Mouse (Mus musculus): ENCODE results near the gene Fam196b. TPM values are rescaled to one million over a fixed set of nuclear protein-coding genes. Genes with fewer than 3 reads are reported as not detected.

Gene Fam196b
- 0.68 TPM for polyA plus RNA-seq (2014; fragmentation: Illumina TruSeq; extraction: RNeasy Lipid Tissue Mini Kit (QIAGEN cat#74804))

DNA sequence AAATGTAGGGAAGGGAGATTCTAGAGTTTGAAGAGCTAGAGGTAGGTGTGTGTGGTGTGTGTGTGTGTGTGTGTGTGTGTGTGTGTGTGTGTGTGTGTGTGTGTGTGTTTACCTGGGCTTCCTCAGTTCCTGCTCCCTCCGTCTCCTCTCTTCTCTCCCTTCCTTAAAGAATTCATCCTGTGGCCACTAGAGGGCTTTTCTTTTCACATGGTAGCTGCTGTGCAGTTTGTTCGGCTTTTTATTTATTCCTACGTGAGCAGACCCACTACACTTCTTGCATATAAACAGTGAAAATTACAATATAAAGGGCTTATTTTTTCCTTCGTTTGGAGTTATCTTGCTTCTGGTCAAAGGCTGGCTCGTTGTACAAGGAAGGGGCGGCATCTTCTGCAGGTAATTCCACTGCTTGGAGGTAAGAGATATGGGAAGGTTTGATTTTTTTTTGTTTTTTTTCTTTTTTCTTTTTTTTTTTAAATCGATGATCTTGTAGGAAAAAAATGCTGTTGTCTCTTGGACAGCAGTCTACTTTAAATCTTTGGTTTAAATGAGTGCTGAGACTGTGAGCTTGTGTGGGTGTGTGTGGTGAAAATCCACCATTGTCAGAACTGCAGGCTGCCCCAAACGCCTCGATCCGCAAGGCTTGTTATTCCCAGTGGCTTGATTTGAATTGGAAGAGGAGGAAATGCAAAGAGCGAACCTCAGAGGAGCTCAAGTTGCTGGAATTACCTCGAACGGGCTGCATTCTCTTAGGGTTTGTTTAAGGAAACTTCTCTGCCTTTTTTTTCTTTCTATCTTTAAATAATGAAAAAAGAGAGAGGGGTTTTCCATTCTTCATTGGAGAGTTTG is at the start of gene Fam196b:
TSS of gene Fam196b (plus strand) at position 289 of the 846 bp plus-strand sequence.

Other genes with a start within 250 kb of the Fam196b start
- not detected for gene 4930469K13Rik, start 216.3 kb upstream of the Fam196b start, polyA plus RNA-seq (2014; fragmentation: Illumina TruSeq; extraction: RNeasy Lipid Tissue Mini Kit (QIAGEN cat#74804))
- gene Foxi1, start 106.7 kb upstream of the Fam196b start, polyA plus RNA-seq (2014; fragmentation: Illumina TruSeq; extraction: RNeasy Lipid Tissue Mini Kit (QIAGEN cat#74804)): not detected

All from ovary, adult 10 weeks (tissue).